Mouse (Mus musculus) intestine, embryonic 16.5 days (tissue): Measurements from ENCODE around the gene Mindy4. TPM values are rescaled to one million over a fixed set of nuclear protein-coding genes. Genes with fewer than 3 reads are reported as not detected.
"Not testable (repeated sequence)": the region's sequence is repeated elsewhere in the genome, so short reads cannot be mapped to it uniquely, and the experiment has no call there.

ENCODE experiments used
- ATAC-seq: fragments of 200-750 bp; cut with Nextera tagmentation; 2 replicates; pipeline ENCODE4 v1.8.0; 2017; ENCODE audit warnings: moderate TSS enrichment, moderate library complexity
- H3K27ac ChIP-seq: fragments of 300-500 bp; sonication (generic); 2 replicates; pipeline ENCODE4 v1.5.1; 2014; ENCODE audit warnings: mild to moderate bottlenecking, low read length
- H3K27me3 ChIP-seq: fragments of 300-500 bp; sonication (generic); replicated peaks from 2 replicates; pipeline ENCODE4 v1.6.1; 2014; ENCODE audit warnings: low read length, control low read depth, mixed read lengths; ENCODE audit not compliant: control insufficient read depth, insufficient read depth
- H3K36me3 ChIP-seq: fragments of 300-500 bp; sonication (generic); 2 replicates; pipeline ENCODE4 v1.6.1; 2014; ENCODE audit warnings: low read length, control low read depth; ENCODE audit not compliant: control insufficient read depth, insufficient read depth
- H3K4me1 ChIP-seq: fragments of 300-500 bp; sonication (generic); 2 replicates; pipeline ENCODE4 v1.6.1; 2014; ENCODE audit warnings: low read length, control low read depth, mixed read lengths; ENCODE audit not compliant: control insufficient read depth, insufficient read depth
- H3K4me2 ChIP-seq: fragments of 300-500 bp; sonication (generic); 2 replicates; pipeline ENCODE4 v1.6.1; 2014; ENCODE audit warnings: low read depth, low read length, control low read depth
- H3K4me3 ChIP-seq: fragments of 300-500 bp; sonication (generic); 2 replicates; pipeline ENCODE4 v1.5.1; 2014; ENCODE audit warnings: mild to moderate bottlenecking, low read length
- H3K9ac ChIP-seq: fragments of 300-500 bp; sonication (generic); 2 replicates; pipeline ENCODE4 v1.6.1; 2014; ENCODE audit warnings: low read depth, low read length
- H3K9me3 ChIP-seq: fragments of 300-500 bp; sonication (generic); 2 replicates; pipeline ENCODE4 v1.6.1; 2016; ENCODE audit warnings: low read length, control low read depth; ENCODE audit not compliant: control insufficient read depth
- WGBS: fragments of 180-500 bp; shearing (Covaris S2); extraction: QIAGEN DNeasy Blood & Tissue Kit; methylation state at CpG from one replicate; pipeline ENCODE4 v1.1.7; 2014; 5-methylcytosine and 5-hydroxymethylcytosine counted together
- polyA plus RNA-seq: library from polyadenylated mRNA; unstranded; fragments of >200 nt; fragmentation: Nextera tagmentation; extraction: Ambion mirVana; gene quantifications from 2 replicates; pipeline ENCODE4 v1.2.1, GENCODE M21; 2015

The Mindy4 gene
- polyA plus RNA-seq, 1 experiment from 2014 or later: 5.8 TPM

DNA sequence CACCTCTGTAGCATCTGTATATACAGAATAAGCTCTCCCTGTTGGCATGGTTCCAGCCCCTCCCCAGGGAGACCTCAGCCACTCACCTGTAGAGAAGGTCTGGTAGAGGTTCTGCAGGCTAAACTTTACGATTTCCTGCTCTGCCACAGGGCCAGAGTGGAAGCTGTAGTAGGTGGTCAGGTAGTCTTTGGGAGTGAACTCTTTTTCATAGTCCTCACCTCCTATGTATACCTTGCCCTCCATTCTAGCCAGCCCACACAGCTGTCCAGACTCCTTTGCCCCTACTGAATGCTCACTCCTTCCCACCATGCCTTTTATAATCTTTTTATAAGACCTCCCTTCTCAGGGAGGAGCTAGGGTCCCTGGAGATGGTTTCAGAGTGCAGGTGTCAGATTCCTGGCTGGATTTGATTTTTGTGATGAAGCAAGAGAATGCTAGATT, 28.4 kb upstream of the Mindy4 start, which contains the start of gene Inmt:
TSS of gene Inmt (minus strand) at position 303 of the 441 bp plus-strand sequence.
- no peak within 1 kb of the TSS for H3K27ac ChIP-seq
- H3K36me3 ChIP-seq: no peaks in the 10 kb centered on the region
- 59% methylated on average over 1 of the region's 1 CpGs for WGBS
- ATAC-seq: no peak
- H3K4me3 ChIP-seq: no peak within 1 kb of the TSS
- no peak within 1 kb of the TSS for H3K4me2 ChIP-seq
- H3K9ac ChIP-seq: no peak within 1 kb of the TSS
- H3K4me1 ChIP-seq: peaks cover 4% of the 10 kb centered on the region; the same call in 1 of the 2 replicates
- H3K9me3 ChIP-seq: no peaks in the 10 kb centered on the region
- H3K27me3 ChIP-seq: no peaks in the 10 kb centered on the region

DNA sequence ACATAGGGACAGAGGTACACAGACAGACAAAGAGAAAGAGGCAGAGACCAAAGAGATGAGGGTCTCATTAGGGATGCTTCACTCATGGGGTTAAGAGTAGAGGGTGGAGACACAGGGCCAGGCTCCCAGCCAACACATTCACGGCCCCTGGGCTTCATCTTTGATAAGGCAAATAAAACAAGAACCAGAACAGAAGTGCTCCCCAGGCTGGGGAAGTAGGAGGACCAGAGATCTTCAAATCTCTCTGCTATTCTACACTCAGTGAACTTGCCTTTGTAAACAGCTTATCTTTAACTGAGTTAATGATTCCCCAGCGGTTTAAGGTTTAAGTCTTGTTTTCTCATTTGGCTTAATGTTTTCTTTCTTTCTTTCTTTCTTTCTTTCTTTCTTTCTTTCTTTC, 27.7 kb upstream of the Mindy4 start:
- ATAC-seq: peak; percentile 55; the same call in 1 of the 2 replicates
- WGBS: 24% methylated on average over 2 of the region's 2 CpGs
- H3K4me2 ChIP-seq: no peak overlapping the region
- no peak overlapping the region for H3K9ac ChIP-seq
- H3K27me3 ChIP-seq: no peaks in the 10 kb centered on the region
- no peaks in the 10 kb centered on the region for H3K9me3 ChIP-seq
- no peaks in the 10 kb centered on the region for H3K36me3 ChIP-seq
- peaks cover 4% of the 10 kb centered on the region; the same call in 1 of the 2 replicates for H3K4me1 ChIP-seq
- H3K4me3 ChIP-seq: no peak overlapping the region
- no peak overlapping the region for H3K27ac ChIP-seq

DNA sequence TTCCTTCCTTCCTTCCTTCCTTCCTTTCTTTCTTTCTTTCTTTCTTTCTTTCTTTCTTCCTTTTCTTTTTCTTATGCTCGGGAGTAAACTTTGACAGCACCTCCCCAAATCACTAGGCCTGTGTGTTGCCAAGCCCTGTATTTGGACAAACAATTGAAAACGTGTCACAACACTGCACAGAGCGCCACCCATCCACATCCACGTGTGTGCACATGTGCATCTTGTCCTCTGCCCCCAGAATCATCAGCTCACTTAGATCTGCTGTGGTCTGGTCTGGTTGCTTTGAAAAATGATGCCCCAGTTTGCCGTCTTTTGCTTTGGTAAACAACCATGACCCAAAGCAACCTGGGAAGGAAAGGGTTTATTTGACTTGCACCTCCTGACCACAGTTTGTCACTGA, 27.3 kb upstream of the Mindy4 start:
- H3K4me3 ChIP-seq: no peak overlapping the region
- 30% methylated on average over 5 of the region's 5 CpGs for WGBS
- no peak overlapping the region for H3K9ac ChIP-seq
- no peak overlapping the region for H3K4me2 ChIP-seq
- no peak overlapping the region for H3K27ac ChIP-seq
- ATAC-seq: no peak
- no peaks in the 10 kb centered on the region for H3K36me3 ChIP-seq
- H3K9me3 ChIP-seq: no peaks in the 10 kb centered on the region
- H3K4me1 ChIP-seq: peaks cover 4% of the 10 kb centered on the region; the same call in 1 of the 2 replicates
- H3K27me3 ChIP-seq: no peaks in the 10 kb centered on the region

DNA sequence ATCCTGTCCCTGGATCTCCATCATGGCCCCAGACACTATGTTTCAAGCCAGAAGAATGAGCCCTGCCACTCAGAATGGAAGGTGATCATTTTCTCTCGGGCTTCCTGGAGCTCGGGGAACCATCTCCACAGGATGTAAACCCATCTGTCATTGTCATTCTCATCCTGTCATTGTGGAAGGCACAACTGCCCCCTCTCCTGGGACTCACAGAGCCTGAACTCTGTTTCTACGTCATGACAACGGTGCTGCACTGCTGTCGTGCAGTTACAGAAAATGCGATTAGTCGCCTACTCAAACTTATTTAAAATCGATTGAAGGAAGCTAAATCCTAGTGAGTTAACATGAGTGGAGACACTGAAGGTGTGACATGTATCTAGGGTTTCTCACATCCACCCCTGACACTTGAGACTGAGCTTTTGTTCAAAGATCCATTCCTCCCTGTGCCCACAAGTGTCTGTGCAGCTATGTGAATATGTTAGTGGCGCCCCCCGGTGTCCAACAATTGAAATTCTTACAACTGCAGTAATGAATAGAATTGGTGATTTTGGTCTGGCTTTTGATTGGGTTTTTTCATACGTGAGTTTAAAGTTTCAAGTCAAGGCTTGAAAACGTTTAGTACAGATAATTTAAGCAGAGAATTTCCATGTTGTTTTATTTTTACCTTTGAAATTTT, 26.0 kb upstream of the Mindy4 start:
- no peak overlapping the region for H3K27ac ChIP-seq
- no peak for ATAC-seq
- H3K4me2 ChIP-seq: no peak overlapping the region
- H3K4me3 ChIP-seq: no peak overlapping the region
- H3K4me1 ChIP-seq: peaks cover 4% of the 10 kb centered on the region; the same call in 1 of the 2 replicates
- no peaks in the 10 kb centered on the region for H3K36me3 ChIP-seq
- 47% methylated on average over 12 of the region's 12 CpGs for WGBS
- H3K9me3 ChIP-seq: no peaks in the 10 kb centered on the region
- H3K9ac ChIP-seq: no peak overlapping the region
- H3K27me3 ChIP-seq: no peaks in the 10 kb centered on the region

DNA sequence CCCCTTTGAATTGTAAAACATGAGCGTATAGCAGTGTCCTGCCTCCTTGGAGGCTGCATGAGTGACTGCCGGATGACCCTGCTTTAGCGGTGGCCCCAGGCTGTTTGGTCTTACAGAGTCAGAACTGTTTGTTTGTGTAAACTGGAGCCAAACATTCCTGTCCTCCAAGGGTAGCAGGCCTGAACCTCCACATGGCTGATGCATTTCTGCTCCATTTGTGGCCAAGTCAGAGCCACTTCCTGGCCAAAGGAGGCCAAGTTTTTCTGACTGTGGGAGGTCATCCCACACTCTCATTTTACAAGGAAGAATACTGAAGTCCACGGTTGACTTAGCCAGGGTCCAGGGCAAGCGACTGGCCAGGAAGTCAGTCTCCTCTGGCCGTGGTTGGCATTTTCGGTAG, 23.6 kb upstream of the Mindy4 start:
- H3K9ac ChIP-seq: no peak overlapping the region
- H3K4me1 ChIP-seq: peaks cover 4% of the 10 kb centered on the region; the same call in 1 of the 2 replicates
- H3K9me3 ChIP-seq: no peaks in the 10 kb centered on the region
- ATAC-seq: no peak
- H3K4me3 ChIP-seq: no peak overlapping the region
- H3K27ac ChIP-seq: no peak overlapping the region
- no peak overlapping the region for H3K4me2 ChIP-seq
- H3K27me3 ChIP-seq: no peaks in the 10 kb centered on the region
- H3K36me3 ChIP-seq: no peaks in the 10 kb centered on the region
- 80% methylated on average over 7 of the region's 7 CpGs for WGBS

DNA sequence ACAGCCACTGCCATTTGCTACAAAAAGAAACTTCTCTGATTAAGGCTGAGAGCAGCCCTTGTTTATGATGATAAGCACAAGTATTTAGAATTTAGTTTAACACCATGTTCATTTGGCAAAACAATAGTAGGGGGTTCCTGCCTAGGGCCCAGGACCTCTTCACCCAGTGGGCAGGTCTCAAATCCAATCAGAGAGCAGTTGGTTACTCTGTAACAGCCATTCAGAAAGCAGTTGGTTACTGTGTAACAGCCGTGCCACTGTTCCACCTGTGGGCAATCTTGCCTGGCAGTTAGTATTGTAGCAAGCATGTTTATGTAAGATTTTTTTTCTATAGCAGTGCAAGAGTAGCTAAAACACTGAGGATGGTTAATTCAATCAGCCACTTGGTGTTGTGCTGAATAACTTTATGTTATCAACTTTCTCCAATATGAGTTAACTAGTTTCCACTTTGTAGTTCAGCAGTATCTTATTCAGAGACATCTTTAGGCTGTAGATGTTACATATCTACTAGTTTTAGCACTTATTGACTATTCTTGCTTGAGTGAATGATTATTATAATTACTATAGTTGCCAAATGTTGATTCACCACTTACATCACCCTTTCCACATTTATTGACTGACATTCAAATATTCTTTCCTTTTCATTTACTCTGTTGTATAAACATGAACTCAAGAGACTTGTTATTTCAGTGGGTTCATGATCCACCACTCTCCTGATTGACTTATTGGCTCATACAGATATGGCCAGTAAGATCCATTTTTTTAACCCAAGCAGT, 20.3 kb upstream of the Mindy4 start:
- H3K9me3 ChIP-seq: no peaks in the 10 kb centered on the region
- H3K9ac ChIP-seq: no peak overlapping the region
- H3K4me3 ChIP-seq: no peak overlapping the region
- WGBS: 88% methylated on average over 1 of the region's 1 CpGs
- no peak overlapping the region for H3K4me2 ChIP-seq
- no peaks in the 10 kb centered on the region for H3K27me3 ChIP-seq
- no peak overlapping the region for H3K27ac ChIP-seq
- no peaks in the 10 kb centered on the region for H3K4me1 ChIP-seq
- no peaks in the 10 kb centered on the region for H3K36me3 ChIP-seq
- ATAC-seq: no peak

DNA sequence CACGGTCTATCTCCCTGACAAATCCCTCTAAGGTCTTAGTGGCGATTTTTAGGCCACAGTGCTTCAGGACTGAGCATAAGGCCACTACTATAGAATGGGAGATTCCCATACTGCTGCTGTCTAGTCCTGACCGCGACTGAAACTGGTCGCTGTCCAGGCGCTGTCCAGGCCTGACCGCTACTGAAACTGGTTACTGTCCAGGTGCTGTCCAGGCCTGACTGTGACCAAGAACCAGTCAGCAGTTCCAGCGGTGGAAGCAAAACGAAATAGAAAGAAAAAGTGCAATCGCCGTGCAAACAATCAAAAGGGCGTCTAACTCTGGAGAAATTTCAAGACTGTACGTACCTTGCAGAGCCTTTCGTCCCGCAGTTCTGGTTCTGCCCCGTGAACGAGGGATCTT, 15.4 kb upstream of the Mindy4 start:
- H3K27ac ChIP-seq, H3K4me1 ChIP-seq, H3K36me3 ChIP-seq, H3K4me2 ChIP-seq, H3K9me3 ChIP-seq, H3K27me3 ChIP-seq, ATAC-seq, H3K9ac ChIP-seq, H3K4me3 ChIP-seq: not testable (repeated sequence)
- 94% methylated on average over 17 of the region's 17 CpGs for WGBS

DNA sequence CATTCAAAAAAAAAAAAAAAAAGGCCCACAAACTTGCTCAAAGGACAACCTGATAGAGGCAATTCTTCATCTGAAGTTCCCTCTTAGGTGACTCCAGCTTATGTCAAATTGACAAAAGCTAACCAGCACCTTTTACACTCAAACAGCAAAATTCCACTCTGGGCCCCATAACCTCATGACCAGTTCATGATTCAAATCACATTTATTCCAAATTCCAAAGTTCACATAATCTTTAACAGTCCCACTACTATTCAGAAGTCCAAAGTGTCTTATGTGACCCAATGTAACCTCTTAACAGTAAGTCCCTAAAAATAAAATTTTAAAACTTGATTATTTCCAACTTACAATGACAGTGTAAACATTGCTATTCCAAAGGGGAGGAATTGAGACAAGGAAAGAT, 13.8 kb upstream of the Mindy4 start:
- H3K4me2 ChIP-seq: no peak overlapping the region
- H3K4me3 ChIP-seq: no peak overlapping the region
- no peak overlapping the region for H3K9ac ChIP-seq
- no peaks in the 10 kb centered on the region for H3K27me3 ChIP-seq
- no peak for ATAC-seq
- no peak overlapping the region for H3K27ac ChIP-seq
- no peaks in the 10 kb centered on the region for H3K4me1 ChIP-seq
- no peaks in the 10 kb centered on the region for H3K9me3 ChIP-seq
- no peaks in the 10 kb centered on the region for H3K36me3 ChIP-seq

DNA sequence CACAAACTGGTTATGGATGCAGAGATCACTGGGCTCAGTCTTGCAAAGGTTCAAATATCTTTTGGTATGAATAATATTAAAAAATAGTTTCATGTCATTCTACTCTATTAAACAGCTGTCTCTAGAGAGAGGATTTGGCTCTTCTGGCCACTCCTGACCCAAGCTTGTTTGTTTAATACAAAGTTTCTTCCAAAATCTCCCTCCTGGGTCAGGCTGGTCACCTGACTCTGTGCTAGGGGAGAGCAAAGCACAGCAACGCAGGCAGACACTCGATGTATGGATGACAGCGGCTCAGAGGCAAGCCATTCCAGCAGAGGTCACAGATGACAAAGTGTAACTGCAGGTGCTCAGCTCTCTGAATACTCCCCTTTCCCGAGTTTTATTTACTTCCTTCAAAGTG, 11.6 kb upstream of the Mindy4 start:
- Histone ChIP-seq H3K4me2 (no peak overlapping the region), H3K9me3 (no peaks in the 10 kb centered on the region), H3K4me3 (no peak overlapping the region), H3K27ac (no peak overlapping the region), H3K27me3 (no peaks in the 10 kb centered on the region), H3K36me3 (no peaks in the 10 kb centered on the region), H3K4me1 (no peaks in the 10 kb centered on the region), H3K9ac (no peak overlapping the region)
- ATAC-seq: no peak
- 54% methylated on average over 4 of the region's 4 CpGs for WGBS
